Mouse (Mus musculus): ENCODE measurements around the gene Meis3. TPM values are rescaled to one million over a fixed set of nuclear protein-coding genes. Genes with fewer than 3 reads are reported as not detected.

Gene Meis3
- total RNA-seq, 2 experiments from 2014 or later = 0.97 to 1.9 TPM

DNA sequence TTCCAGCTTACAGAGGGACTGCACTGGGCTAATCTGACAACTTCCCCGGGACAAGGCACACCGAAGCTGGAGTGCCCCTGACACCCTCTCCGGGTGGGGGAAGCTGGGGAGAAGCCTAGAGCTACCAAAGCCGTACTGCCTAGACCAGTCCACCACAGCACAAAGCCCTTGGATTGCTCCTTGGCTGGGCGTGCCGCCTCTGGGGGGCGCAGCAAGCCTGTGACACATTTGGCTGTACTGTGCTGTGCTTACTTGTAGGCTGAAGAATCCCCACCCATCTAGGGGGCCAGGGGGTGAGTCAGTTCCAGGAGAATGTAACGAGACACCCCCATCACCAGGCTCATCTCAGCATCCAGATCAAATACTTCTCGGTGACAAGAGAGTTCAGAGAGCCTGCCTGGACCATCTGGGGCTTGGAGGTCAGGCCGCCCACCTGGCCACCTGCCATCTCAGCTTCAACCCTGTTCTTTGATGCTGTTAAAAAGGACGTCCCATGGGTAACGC, 36.0 kb downstream of the Meis3 start:
- no peak for DNase-seq

DNA sequence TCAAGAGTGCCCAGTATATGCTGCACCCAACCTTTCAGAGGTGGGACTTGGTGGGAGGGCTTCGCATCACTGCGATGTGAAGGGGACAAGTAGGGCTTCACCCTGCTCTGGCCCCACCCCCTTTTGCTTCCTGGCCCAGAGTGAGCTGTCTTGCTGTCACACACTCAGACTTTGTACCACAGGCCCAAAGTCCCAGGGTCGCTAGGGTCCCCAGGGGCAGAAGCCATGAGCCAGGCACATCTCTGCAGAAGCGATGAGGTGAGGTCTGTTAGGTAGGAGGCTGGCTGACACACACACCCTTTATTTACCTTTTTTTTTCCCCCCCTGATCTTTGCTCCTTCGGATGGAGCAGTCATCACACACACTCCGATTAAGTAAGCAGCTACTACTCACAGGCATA, 38.3 kb downstream of the Meis3 start:
- no peak for DNase-seq

DNA sequence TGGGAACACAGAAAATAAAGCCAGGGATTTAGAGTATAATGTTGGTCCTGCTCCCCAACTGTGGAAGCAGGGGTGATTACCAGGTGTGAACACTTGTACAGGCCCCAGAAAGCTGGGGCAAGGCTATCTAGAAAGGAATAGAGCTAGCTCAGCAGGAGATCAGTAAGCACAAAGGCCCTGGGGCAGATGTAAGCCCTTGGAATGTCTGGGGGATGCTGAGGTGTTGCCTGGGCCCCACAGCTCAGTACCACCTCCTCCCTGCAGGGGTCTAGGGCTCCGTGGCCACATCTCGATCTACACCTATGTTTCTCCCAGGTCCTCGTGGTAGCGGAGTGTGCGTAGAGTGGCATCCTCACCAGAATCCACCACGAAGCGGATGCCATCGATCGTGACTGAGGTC, 39.1 kb downstream of the Meis3 start:
- DNase-seq = no peak

DNA sequence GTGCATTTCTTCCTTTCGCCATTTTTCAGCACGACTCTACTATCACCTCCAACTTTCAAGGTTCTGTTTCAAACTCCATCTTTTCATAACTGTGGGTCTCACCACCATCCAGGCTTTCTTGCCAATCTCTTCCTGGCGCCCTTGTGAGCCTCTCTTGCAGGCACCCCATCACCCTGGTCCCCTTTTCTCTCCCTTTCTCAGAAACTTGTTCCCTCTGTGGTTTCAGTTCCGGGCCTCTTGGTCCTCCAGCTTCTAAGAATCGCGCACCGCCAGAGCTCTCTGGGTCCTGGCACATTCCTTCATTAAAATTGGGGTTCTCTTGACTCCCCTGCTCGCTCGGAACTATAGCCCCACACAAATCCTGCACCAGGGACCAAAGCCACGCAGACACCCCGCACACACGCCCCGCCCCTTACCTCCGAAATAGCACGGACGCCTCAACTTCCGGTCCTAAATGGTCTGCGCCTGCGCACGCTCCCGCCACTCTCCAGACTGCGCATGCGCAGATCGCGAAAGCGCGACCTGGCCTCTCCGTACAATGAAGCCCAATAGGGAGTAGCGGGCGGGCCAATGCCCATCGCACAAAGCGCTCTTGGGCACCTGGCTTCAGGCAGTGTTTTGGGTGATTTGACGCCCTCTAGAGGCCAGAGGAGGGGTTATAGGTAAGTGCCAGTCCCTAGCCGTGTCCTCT, 46.8 kb downstream of the Meis3 start, which contains the start of gene Dhx34:
Gene Dhx34 (minus strand): TSS at position 456 of the 691 bp plus-strand sequence.
- DNase-seq = peak; percentile 93

DNA sequence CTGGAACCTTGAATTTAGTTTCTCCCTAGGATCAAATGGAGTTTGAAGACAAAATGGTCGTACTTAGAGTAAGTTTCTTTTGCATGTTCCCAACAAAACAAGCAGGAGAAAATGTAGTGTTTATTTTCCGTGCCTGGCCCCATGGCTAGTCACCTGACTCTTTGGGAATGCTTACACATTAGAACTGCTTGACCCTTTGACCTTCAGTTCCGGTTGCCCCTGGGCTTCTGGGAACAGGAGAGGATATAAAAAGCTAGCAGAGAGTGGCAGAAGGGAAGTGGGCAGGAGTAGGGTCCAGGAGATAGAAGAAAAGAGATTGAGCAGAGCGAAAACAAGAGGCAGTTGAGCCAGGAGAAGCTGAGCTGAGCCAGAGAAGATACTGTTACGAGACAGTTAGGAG, 55.0 kb downstream of the Meis3 start:
- DNase-seq = no peak

Other genes with a start within 250 kb of the Meis3 start
- 100 to 1,000 TPM in 1 of 2 experiments, 10 to 100 TPM in 1; 86.8 to 101 TPM for gene Nop53, start 229.0 kb upstream of the Meis3 start, total RNA-seq (2021)
- gene Ehd2, start 207.5 kb upstream of the Meis3 start, total RNA-seq (2021) = 10 to 100 TPM; 44.5 to 66.1 TPM
- 1 to 10 TPM; 5.1 to 6.1 TPM for gene Bicra, start 127.2 kb upstream of the Meis3 start, total RNA-seq (2021)
- gene Zfp541, start 113.3 kb upstream of the Meis3 start, total RNA-seq (2021) = not detected
- gene Napa, start 76.6 kb upstream of the Meis3 start, total RNA-seq (2021) = 100 to 1,000 TPM in 1 of 2 experiments, 10 to 100 TPM in 1; 71.2 to 105 TPM
- gene Kptn, start 55.2 kb upstream of the Meis3 start, total RNA-seq (2021) = 10 to 100 TPM; 10.7 to 11.1 TPM
- gene Slc8a2, start 45.3 kb upstream of the Meis3 start, total RNA-seq (2021) = under 1 TPM; 0.15 to 0.16 TPM
- gene Dhx34, start 46.9 kb downstream of the Meis3 start, total RNA-seq (2021) = 1 to 10 TPM; 3.2 to 3.4 TPM
- gene C5ar2, start 69.1 kb downstream of the Meis3 start, total RNA-seq (2021) = under 1 TPM; 0.13 to 0.23 TPM
- gene C5ar1, start 84.5 kb downstream of the Meis3 start, total RNA-seq (2021) = 1 to 10 TPM; 1.6 to 2.9 TPM
- 10 to 100 TPM; 13.1 to 13.2 TPM for gene Inafm1, start 98.5 kb downstream of the Meis3 start, total RNA-seq (2021)
- gene Ccdc9, start 111.7 kb downstream of the Meis3 start, total RNA-seq (2021) = 10 to 100 TPM; 29.1 to 36.9 TPM
- 1 to 10 TPM; 1.7 to 2.4 TPM for gene Bbc3, start 133.3 kb downstream of the Meis3 start, total RNA-seq (2021)
- gene Sae1, start 212.7 kb downstream of the Meis3 start, total RNA-seq (2021) = 10 to 100 TPM; 25.2 to 26.4 TPM
- gene Zc3h4, start 225.8 kb downstream of the Meis3 start, total RNA-seq (2021) = 10 to 100 TPM; 22.4 to 25.6 TPM

All from gastrocnemius, postnatal 25 days (tissue).